Mouse (Mus musculus) ES-Bruce4 (cell line): ENCODE results near the gene Lpin1.

Source experiments
- CTCF ChIP-seq: IDR thresholded peaks from one replicate; pipeline ENCODE4 v1.8.1; 2011; ENCODE audit warnings: low read depth, low read length
- EP300 ChIP-seq: IDR thresholded peaks from 2 replicates; pipeline ENCODE4 v1.6.1; 2011; ENCODE audit warnings: low read depth, low read length; ENCODE audit not compliant: insufficient read depth
- POLR2A ChIP-seq: IDR thresholded peaks from one replicate; pipeline ENCODE4 v1.8.1; 2011; ENCODE audit warnings: low read length; ENCODE audit not compliant: insufficient read depth

DNA sequence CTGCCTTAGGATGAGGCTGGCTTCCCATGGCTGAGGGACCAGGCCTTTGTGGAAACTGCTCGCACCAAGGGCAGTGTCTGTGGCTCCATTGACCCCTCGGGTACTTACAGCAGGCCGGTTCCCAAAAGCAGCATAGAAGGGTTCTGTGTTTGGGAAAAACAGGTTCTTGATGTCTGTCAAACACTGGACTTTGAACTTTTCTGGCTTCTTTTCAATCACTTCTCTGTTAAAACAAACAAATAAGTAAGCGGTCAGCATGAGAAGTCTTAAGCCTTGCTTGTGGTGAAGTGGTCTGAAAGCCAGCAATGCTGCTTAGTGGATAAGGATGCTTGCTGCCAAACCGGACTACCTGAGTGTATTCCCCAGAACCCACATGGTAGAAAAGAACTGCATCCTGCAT is 69.2 kb downstream of the Lpin1 start:
- no peak for TF ChIP-seq EP300
- TF ChIP-seq POLR2A: no peak
- TF ChIP-seq CTCF: no peak
